10 mouse cellular contexts compared by ENCODE assay signal in genomic region chr4:149977801-149978544, GRCm38 (mm10). TPM values are rescaled to one million over a fixed set of nuclear protein-coding genes. Genes with fewer than 3 reads are reported as not detected.
DNase-seq lines count a peak whose midpoint lies in the region; ATAC-seq lines count a peak whose summit lies in the region.
"Had no signal": no experiment of that assay in that cellular context is flagged by ENCODE, and none has a peak within 500 bp of the region (broad histone marks: within the 10 kb centered on the region; RNA-seq: fewer than 3 reads in every experiment).

No protein-coding gene starts in this region.

- H3K9me3 ChIP-seq in kidney, embryonic 14.5 days (ENCODE audit: control insufficient read depth, low read length): no peaks in the 10 kb centered on the region
- no peaks in the 10 kb centered on the region for H3K9me3 ChIP-seq in embryonic facial prominence, embryonic 14.5 days (ENCODE audit: control insufficient read depth, low read length)
- no peaks in the 10 kb centered on the region for H3K9me3 ChIP-seq in limb, embryonic 12.5 days

- H3K4me3 ChIP-seq in kidney, embryonic 14.5 days (ENCODE audit: low read length): no peak overlapping the region
- no peak overlapping the region for H3K4me3 ChIP-seq in embryonic facial prominence, embryonic 14.5 days (ENCODE audit: low read depth, low read length)
- no peak overlapping the region for H3K4me3 ChIP-seq in limb, embryonic 12.5 days (replicated peaks)
- H3K4me3 ChIP-seq: erythroblast, embryonic 14.5 days had no signal

- peaks cover 10% of the 10 kb centered on the region; the same call in 1 of the 2 replicates for H3K36me3 ChIP-seq in kidney, embryonic 14.5 days (ENCODE audit: control insufficient read depth, insufficient read depth, low read length)
- H3K36me3 ChIP-seq in embryonic facial prominence, embryonic 14.5 days (ENCODE audit: control insufficient read depth, insufficient read depth, low read length): peaks cover 11% of the 10 kb centered on the region; the same call in 1 of the 2 replicates
- H3K36me3 ChIP-seq in limb, embryonic 12.5 days: peaks cover 9% of the 10 kb centered on the region

- no peak overlapping the region for H3K9ac ChIP-seq in kidney, embryonic 14.5 days (ENCODE audit: low read depth, low read length)
- 0 out of 2 replicates have a peak overlapping the region, but pooled peaks have one; percentile 30 for H3K9ac ChIP-seq in embryonic facial prominence, embryonic 14.5 days (ENCODE audit: low read depth, low read length)
- no peak overlapping the region for H3K9ac ChIP-seq in limb, embryonic 12.5 days (replicated peaks)

- no peak for DNase-seq in kidney, adult 8-10 months
- peak; percentile 71 for DNase-seq in adipocyte (ENCODE audit: low spot score)
- peak; percentile 83 for DNase-seq in embryonic facial prominence, embryonic 14.5 days (ENCODE audit: low spot score)
- DNase-seq in urinary bladder, adult 2 months (ENCODE audit: low spot score): no peak

- ATAC-seq in kidney, embryonic 14.5 days (ENCODE audit: low FRiP score, low TSS enrichment): peak; percentile 41
- ATAC-seq in embryonic facial prominence, embryonic 14.5 days (ENCODE audit: low read depth): peak; percentile 64; the same call in 1 of the 2 replicates
- no peak for ATAC-seq in limb, embryonic 12.5 days (ENCODE audit: insufficient number of reproducible peaks, insufficient read depth, low FRiP score, low TSS enrichment, low read depth)
- ATAC-seq in megakaryocyte progenitor cell, adult 5-6 weeks (replicated peaks; ENCODE audit: poor library complexity): no peak
- ATAC-seq in megakaryocyte-erythroid progenitor cell, adult 5-6 weeks (replicated peaks; ENCODE audit: low FRiP score, low TSS enrichment, poor library complexity, severe bottlenecking): no peak
- ATAC-seq: Patski had no signal

- H3K27ac ChIP-seq in kidney, embryonic 14.5 days (ENCODE audit: low read depth, low read length): no peak overlapping the region
- H3K27ac ChIP-seq in embryonic facial prominence, embryonic 14.5 days (replicated peaks; ENCODE audit: low read depth, low read length): peak overlapping the region; percentile 3; the same call in 1 of the 2 replicates
- H3K27ac ChIP-seq in limb, embryonic 12.5 days: peak overlapping the region; percentile 69

- H3K4me1 ChIP-seq in kidney, embryonic 14.5 days (ENCODE audit: control insufficient read depth, insufficient read depth, low read length): peaks cover 20% of the 10 kb centered on the region; the same call in 1 of the 2 replicates
- peaks cover 21% of the 10 kb centered on the region for H3K4me1 ChIP-seq in embryonic facial prominence, embryonic 14.5 days (ENCODE audit: control insufficient read depth, insufficient read depth, low read length)
- peaks cover 34% of the 10 kb centered on the region for H3K4me1 ChIP-seq in limb, embryonic 12.5 days (replicated peaks)

- 47% methylated on average over 17 of the region's 17 CpGs for WGBS in kidney, embryonic 14.5 days
- WGBS in embryonic facial prominence, embryonic 14.5 days: 40% methylated on average over 17 of the region's 17 CpGs
- 53% methylated on average over 17 of the region's 17 CpGs for WGBS in limb, embryonic 12.5 days

- H3K27me3 ChIP-seq in kidney, embryonic 14.5 days (ENCODE audit: control insufficient read depth, insufficient read depth, low read length): no peaks in the 10 kb centered on the region
- H3K27me3 ChIP-seq in embryonic facial prominence, embryonic 14.5 days (replicated peaks; ENCODE audit: control insufficient read depth, insufficient read depth, low read length): no peaks in the 10 kb centered on the region
- H3K27me3 ChIP-seq in limb, embryonic 12.5 days: no peaks in the 10 kb centered on the region
- H3K27me3 ChIP-seq: Patski had no signal

- H3K4me2 ChIP-seq in kidney, embryonic 14.5 days (replicated peaks; ENCODE audit: low read depth, low read length): no peak overlapping the region
- 0 out of 2 replicates have a peak overlapping the region, but pooled peaks have one; percentile 5 for H3K4me2 ChIP-seq in embryonic facial prominence, embryonic 14.5 days (ENCODE audit: low read depth, low read length)
- no peak overlapping the region; the same call in 1 of the 2 replicates for H3K4me2 ChIP-seq in limb, embryonic 12.5 days

RNA-seq across cellular contexts. Expression of gene Spsb1, which starts 23.1 kb away (rescaled TPM):
- polyA plus RNA-seq in kidney, embryonic 14.5 days (2014; fragmentation: Nextera tagmentation; extraction: Ambion mirVana): 8.0 and 9.6 TPM in 2 replicates
- polyA plus RNA-seq in embryonic facial prominence, embryonic 14.5 days (2014; fragmentation: Nextera tagmentation; extraction: Ambion mirVana): 16.3 and 19.6 TPM in 2 replicates
- polyA plus RNA-seq in limb, embryonic 12.5 days (2016; fragmentation: Nextera tagmentation; extraction: Ambion mirVana): 17.7 and 19.1 TPM in 2 replicates
- total RNA-seq in megakaryocyte progenitor cell, adult 5-6 weeks (2015): 0.05 and 0.27 TPM in 2 replicates
- total RNA-seq in megakaryocyte progenitor cell, adult 5-6 weeks (2017): 0.41 TPM in 1 of 2 replicates, not detected in the other
- total RNA-seq in megakaryocyte-erythroid progenitor cell, adult 5-6 weeks (2014; fragmentation: Nextera tagmentation): 0.35 TPM in 1 of 2 replicates, not detected in the other
- total RNA-seq in megakaryocyte-erythroid progenitor cell, adult 5-6 weeks (2017): not detected in 2 replicates
- polyA plus RNA-seq in urinary bladder, adult 2 months (2012; rRNA removed): 21.0 and 21.7 TPM in 2 replicates
- polyA plus RNA-seq: erythroblast, embryonic 14.5 days had no signal

RNA-seq across cellular contexts. Expression of gene H6pd, which starts 30.9 kb away (rescaled TPM):
- 6.8 and 10.7 TPM in 2 replicates for polyA plus RNA-seq in kidney, embryonic 14.5 days (2014; fragmentation: Nextera tagmentation; extraction: Ambion mirVana)
- polyA plus RNA-seq in embryonic facial prominence, embryonic 14.5 days (2014; fragmentation: Nextera tagmentation; extraction: Ambion mirVana): 14.1 and 14.7 TPM in 2 replicates
- polyA plus RNA-seq in limb, embryonic 12.5 days (2016; fragmentation: Nextera tagmentation; extraction: Ambion mirVana): 7.0 and 10.0 TPM in 2 replicates
- 14.6 and 15.5 TPM in 2 replicates for total RNA-seq in megakaryocyte progenitor cell, adult 5-6 weeks (2015)
- total RNA-seq in megakaryocyte progenitor cell, adult 5-6 weeks (2017): 24.9 and 27.9 TPM in 2 replicates
- 12.9 and 16.8 TPM in 2 replicates for total RNA-seq in megakaryocyte-erythroid progenitor cell, adult 5-6 weeks (2014; fragmentation: Nextera tagmentation)
- 9.8 and 11.9 TPM in 2 replicates for total RNA-seq in megakaryocyte-erythroid progenitor cell, adult 5-6 weeks (2017)
- polyA plus RNA-seq in urinary bladder, adult 2 months (2012; rRNA removed): 45.9 and 57.6 TPM in 2 replicates

Comparison
In these comparisons a context has a peak if more than half of its experiments do, and no peak if none do; other contexts are left out.
1. ATAC-seq: peak in kidney, embryonic 14.5 days (single experiment) and embryonic facial prominence, embryonic 14.5 days (single experiment); none in limb, embryonic 12.5 days (single experiment), megakaryocyte progenitor cell, adult 5-6 weeks (single experiment) and megakaryocyte-erythroid progenitor cell, adult 5-6 weeks (single experiment).
2. DNase-seq: peak in adipocyte (single experiment) and embryonic facial prominence, embryonic 14.5 days (single experiment); none in kidney, adult 8-10 months (0 of 2) and urinary bladder, adult 2 months (single experiment).